Mouse (Mus musculus) small intestine, adult 2 months (tissue): ENCODE measurements around the gene Ocm.

Source experiments
- CTCF ChIP-seq: fragments of 200-500 bp; IDR thresholded peaks from 2 replicates; pipeline ENCODE4 v1.5.1; 2012; ENCODE audit warnings: low read depth, mild to moderate bottlenecking, control low read depth, inconsistent platforms, low read length, moderate library complexity, mixed read lengths; ENCODE audit not compliant: insufficient replicate concordance, insufficient read length; ENCODE audit errors: extremely low read depth
- POLR2A ChIP-seq: fragments of 200-500 bp; IDR thresholded peaks from 2 replicates; pipeline ENCODE4 v1.6.1; 2012; ENCODE audit warnings: low read depth, mild to moderate bottlenecking, control low read depth, inconsistent platforms, low read length, moderate library complexity

GRCm38 (mm10) chr5:143980858-143981257 is 45.6 kb downstream of the Ocm start:
- TF ChIP-seq POLR2A (no peak), CTCF (no peak)
